Mouse (Mus musculus) neural tube, embryonic 14.5 days (tissue): Measurements from ENCODE around the gene Myo1b. TPM values are rescaled to one million over a fixed set of nuclear protein-coding genes. Genes with fewer than 3 reads are reported as not detected.

ENCODE experiments used
- ATAC-seq: fragments of 200-750 bp; cut with Nextera tagmentation; 2 replicates; pipeline ENCODE4 v1.8.0; 2017; ENCODE audit warnings: low read depth, mild to moderate bottlenecking, moderate TSS enrichment, moderate library complexity
- H3K27ac ChIP-seq: fragments of 300-500 bp; sonication (generic); 2 replicates; pipeline ENCODE4 v1.5.1; 2014; ENCODE audit warnings: low read depth, mild to moderate bottlenecking, control low read depth, low read length, moderate library complexity, mixed read lengths
- H3K27me3 ChIP-seq: fragments of 300-500 bp; sonication (generic); 2 replicates; pipeline ENCODE4 v1.6.1; 2014; ENCODE audit warnings: low read length; ENCODE audit not compliant: control insufficient read depth, insufficient read depth
- H3K36me3 ChIP-seq: fragments of 300-500 bp; sonication (generic); 2 replicates; pipeline ENCODE4 v1.6.1; 2014; ENCODE audit warnings: low read length, mixed read lengths; ENCODE audit not compliant: control insufficient read depth, insufficient read depth
- H3K4me1 ChIP-seq: fragments of 300-500 bp; sonication (generic); 2 replicates; pipeline ENCODE4 v1.6.1; 2014; ENCODE audit warnings: low read length; ENCODE audit not compliant: control insufficient read depth, insufficient read depth
- H3K4me2 ChIP-seq: fragments of 300-500 bp; sonication (generic); 2 replicates; pipeline ENCODE4 v1.6.1; 2014; ENCODE audit warnings: mild to moderate bottlenecking, low read depth, low read length, control low read depth
- H3K4me3 ChIP-seq: fragments of 300-500 bp; sonication (generic); 2 replicates; pipeline ENCODE4 v1.5.1; 2014; ENCODE audit warnings: low read depth, low read length, control low read depth, mixed read lengths
- H3K9ac ChIP-seq: fragments of 300-500 bp; sonication (generic); replicated peaks from 2 replicates; pipeline ENCODE4 v1.6.1; 2014; ENCODE audit warnings: low read depth, mild to moderate bottlenecking, control low read depth, low read length, mixed read lengths
- H3K9me3 ChIP-seq: fragments of 300-500 bp; sonication (generic); 2 replicates; pipeline ENCODE4 v1.6.1; 2016; ENCODE audit warnings: low read length; ENCODE audit not compliant: control insufficient read depth
- WGBS: fragments of 180-500 bp; shearing (Covaris S2); extraction: QIAGEN DNeasy Blood & Tissue Kit; methylation state at CpG from one replicate; pipeline ENCODE4 v1.1.7; 2014; 5-methylcytosine and 5-hydroxymethylcytosine counted together
- polyA plus RNA-seq: library from polyadenylated mRNA; unstranded; fragments of >200 nt; fragmentation: Nextera tagmentation; extraction: Ambion mirVana; gene quantifications from 2 replicates; pipeline ENCODE4 v1.2.1, GENCODE M21; 2014

The Myo1b gene
- polyA plus RNA-seq, 1 experiment from 2014 or later = 74.8 TPM

GRCm38 (mm10) chr1:51930584-51930983 is 14.7 kb upstream of the Myo1b start:
- Histone ChIP-seq H3K4me1 (no peaks in the 10 kb centered on the region), H3K9me3 (no peaks in the 10 kb centered on the region), H3K27ac (no peak overlapping the region), H3K36me3 (no peaks in the 10 kb centered on the region), H3K9ac (no peak overlapping the region), H3K4me3 (no peak overlapping the region), H3K4me2 (no peak overlapping the region), H3K27me3 (no peaks in the 10 kb centered on the region)
- WGBS = 75% methylated on average over 5 of the region's 5 CpGs
- no peak for ATAC-seq

- ATAC-seq = no peak
- H3K27me3 ChIP-seq = no peaks in the 10 kb centered on the region
- H3K9me3 ChIP-seq = no peaks in the 10 kb centered on the region
- no peaks in the 10 kb centered on the region for H3K4me1 ChIP-seq
- WGBS = 53% methylated on average over 3 of the region's 3 CpGs
- no peak overlapping the region for H3K27ac ChIP-seq
- no peaks in the 10 kb centered on the region for H3K36me3 ChIP-seq
- no peak overlapping the region for H3K9ac ChIP-seq
- H3K4me2 ChIP-seq = no peak overlapping the region
- H3K4me3 ChIP-seq = no peak overlapping the region
These were observed 13.7 kb upstream of the Myo1b start for GRCm38 (mm10) chr1:51929557-51929956.

GRCm38 (mm10) chr1:51922820-51923219 is 6.9 kb upstream of the Myo1b start:
- Histone ChIP-seq H3K36me3 (no peaks in the 10 kb centered on the region), H3K27ac (no peak overlapping the region), H3K9ac (no peak overlapping the region), H3K9me3 (no peaks in the 10 kb centered on the region), H3K4me2 (no peak overlapping the region; the same call in 1 of the 2 replicates), H3K4me1 (no peaks in the 10 kb centered on the region), H3K27me3 (no peaks in the 10 kb centered on the region), H3K4me3 (no peak overlapping the region)
- peak; percentile 85 for ATAC-seq
- WGBS = 19% methylated on average over 12 of the region's 12 CpGs

GRCm38 (mm10) chr1:51916276-51916675 is 405 bp upstream of the Myo1b start:
- Histone ChIP-seq H3K27ac (peak overlapping the region; percentile 93), H3K36me3 (no peaks in the 10 kb centered on the region), H3K9ac (peak overlapping the region; percentile 95; the same call in 1 of the 2 replicates), H3K9me3 (no peaks in the 10 kb centered on the region), H3K4me3 (peak overlapping the region; percentile 81), H3K4me2 (peak overlapping the region; percentile 71), H3K27me3 (no peaks in the 10 kb centered on the region), H3K4me1 (peaks cover 22% of the 10 kb centered on the region; the same call in 1 of the 2 replicates)
- peak; percentile 4; the same call in 1 of the 2 replicates for ATAC-seq
- 55% methylated on average over 5 of the region's 5 CpGs for WGBS

- under 1% methylated on average over 33 of the region's 33 CpGs for WGBS
- peak overlapping the region; percentile 81 for H3K4me3 ChIP-seq
- H3K36me3 ChIP-seq = no peaks in the 10 kb centered on the region
- H3K4me2 ChIP-seq = peak overlapping the region; percentile 71
- no peaks in the 10 kb centered on the region for H3K9me3 ChIP-seq
- peaks cover 27% of the 10 kb centered on the region; the same call in 1 of the 2 replicates for H3K4me1 ChIP-seq
- peak overlapping the region; percentile 93 for H3K27ac ChIP-seq
- H3K27me3 ChIP-seq = no peaks in the 10 kb centered on the region
- ATAC-seq = peak; percentile 85
- peak overlapping the region; percentile 95 for H3K9ac ChIP-seq
These were observed 758 bp downstream of the Myo1b start for GRCm38 (mm10) chr1:51915051-51915575.

GRCm38 (mm10) chr1:51914095-51914494 is 1.8 kb downstream of the Myo1b start:
- peak overlapping the region; percentile 71 for H3K4me2 ChIP-seq
- no peak for ATAC-seq
- no peaks in the 10 kb centered on the region for H3K36me3 ChIP-seq
- H3K4me1 ChIP-seq = peaks cover 27% of the 10 kb centered on the region; the same call in 1 of the 2 replicates
- H3K9ac ChIP-seq = no peak overlapping the region
- peak overlapping the region; percentile 81; the same call in 1 of the 2 replicates for H3K4me3 ChIP-seq
- H3K27ac ChIP-seq = peak overlapping the region; percentile 10; the same call in 1 of the 2 replicates
- WGBS = 70% methylated on average over 3 of the region's 3 CpGs
- H3K9me3 ChIP-seq = no peaks in the 10 kb centered on the region
- no peaks in the 10 kb centered on the region for H3K27me3 ChIP-seq

GRCm38 (mm10) chr1:51913071-51913814 is 2.6 kb downstream of the Myo1b start:
- H3K36me3 ChIP-seq = no peaks in the 10 kb centered on the region
- no peak overlapping the region for H3K27ac ChIP-seq
- H3K4me2 ChIP-seq = peak overlapping the region; percentile 71; the same call in 1 of the 2 replicates
- peaks cover 27% of the 10 kb centered on the region; the same call in 1 of the 2 replicates for H3K4me1 ChIP-seq
- H3K9me3 ChIP-seq = no peaks in the 10 kb centered on the region
- no peak overlapping the region for H3K4me3 ChIP-seq
- no peak for ATAC-seq
- no peaks in the 10 kb centered on the region for H3K27me3 ChIP-seq
- H3K9ac ChIP-seq = no peak overlapping the region
- 55% methylated on average over 14 of the region's 14 CpGs for WGBS

- Histone ChIP-seq H3K9me3 (no peaks in the 10 kb centered on the region), H3K4me1 (peaks cover 27% of the 10 kb centered on the region; the same call in 1 of the 2 replicates), H3K4me3 (no peak overlapping the region), H3K4me2 (no peak overlapping the region), H3K27ac (no peak overlapping the region), H3K27me3 (no peaks in the 10 kb centered on the region), H3K36me3 (no peaks in the 10 kb centered on the region), H3K9ac (no peak overlapping the region)
- ATAC-seq = no peak
- 56% methylated on average over 4 of the region's 4 CpGs for WGBS
These were observed 4.5 kb downstream of the Myo1b start for GRCm38 (mm10) chr1:51911331-51911730.

- Histone ChIP-seq H3K4me2 (no peak overlapping the region), H3K27me3 (no peaks in the 10 kb centered on the region), H3K4me3 (no peak overlapping the region), H3K9ac (no peak overlapping the region), H3K4me1 (peaks cover 22% of the 10 kb centered on the region; the same call in 1 of the 2 replicates), H3K27ac (no peak overlapping the region), H3K36me3 (no peaks in the 10 kb centered on the region), H3K9me3 (no peaks in the 10 kb centered on the region)
- ATAC-seq = peak; percentile 47; the same call in 1 of the 2 replicates
- 44% methylated on average over 2 of the region's 2 CpGs for WGBS
These were observed 6.7 kb downstream of the Myo1b start for GRCm38 (mm10) chr1:51909204-51909603.
